Mouse (Mus musculus): ENCODE measurements around the gene Hdac10. TPM values are rescaled to one million over a fixed set of nuclear protein-coding genes. Genes with fewer than 3 reads are reported as not detected.

Gene Hdac10
- polyA plus RNA-seq, 1 experiment = 11.7 TPM

DNA sequence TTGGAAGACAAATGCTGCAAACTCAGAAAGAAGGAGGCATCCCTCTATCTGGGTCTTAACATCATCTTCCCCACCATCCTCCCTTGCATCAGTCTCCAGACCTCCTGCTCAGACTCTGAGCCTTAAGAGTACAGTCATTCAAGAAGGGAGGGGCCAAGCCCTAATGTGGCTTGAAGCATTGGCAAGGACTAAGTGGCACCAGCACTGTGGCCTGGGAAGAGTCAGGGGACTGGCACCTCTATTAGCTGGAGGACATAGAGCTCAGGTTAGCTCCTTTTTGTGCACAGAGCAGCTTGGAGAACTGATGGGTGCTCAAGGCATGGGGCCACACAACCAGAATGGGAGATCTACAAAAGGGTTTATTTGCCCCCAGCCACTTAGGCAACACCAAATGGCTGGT lies 1.7 kb upstream of the Hdac10 start:
- Histone ChIP-seq H3K36me3 (ENCODE audit: control insufficient read depth, insufficient read depth) (peaks cover 5% of the 10 kb centered on the region), H3K27me3 (ENCODE audit: control insufficient read depth, insufficient read depth, insufficient read length) (no peaks in the 10 kb centered on the region), H3K79me2 (ENCODE audit: control insufficient read depth, insufficient read depth) (no peaks in the 10 kb centered on the region), H3K4me3 (no peak overlapping the region), H3ac (ENCODE audit: control insufficient read depth, insufficient read length) (no peak overlapping the region), H3K4me2 (ENCODE audit: low read depth) (no peak overlapping the region)
- TF ChIP-seq E2F4 (IDR thresholded peaks at IDR 0.05; ENCODE audit: insufficient read depth) (no peak), REST (IDR thresholded peaks at IDR 0.05; ENCODE audit: insufficient read depth, insufficient read length) (no peak), MYOD1 (IDR thresholded peaks at IDR 0.05; ENCODE audit: control insufficient read depth in 1 of 3, insufficient read length in 2 of 3, low read depth in 2 of 3) (no peak), CEBPB (IDR thresholded peaks at IDR 0.05; ENCODE audit: insufficient read depth, poor library complexity, severe bottlenecking) (no peak), POLR2A (IDR thresholded peaks at IDR 0.05; ENCODE audit: insufficient read length, low read depth) (no peak)

DNA sequence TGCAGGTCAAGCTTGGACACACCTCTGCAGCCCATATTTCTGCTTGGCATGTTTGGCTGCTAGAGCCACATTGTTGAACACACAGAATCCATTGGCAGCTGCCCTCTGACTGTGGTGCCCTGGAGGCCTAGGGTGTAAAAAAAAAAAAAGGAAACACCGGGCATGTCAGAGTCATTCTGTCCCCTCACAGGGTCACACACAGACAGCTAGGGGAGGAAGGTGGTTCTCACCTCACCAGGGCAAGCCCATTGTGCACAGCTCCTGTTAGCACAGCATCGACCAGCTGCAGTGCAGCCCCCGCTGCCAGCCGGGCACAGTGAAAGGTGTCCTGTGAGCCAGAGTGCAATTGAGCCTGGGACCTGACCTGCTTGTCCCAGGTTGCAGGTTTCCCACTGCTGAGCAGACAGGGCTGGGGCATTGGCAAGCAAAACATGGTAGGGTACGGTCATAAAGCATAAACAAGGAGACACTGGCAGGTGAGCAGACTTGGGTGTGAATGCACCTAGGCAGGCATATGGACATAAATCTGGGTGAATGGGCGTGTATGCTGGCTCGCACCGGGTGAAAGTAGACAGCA lies 1.0 kb downstream of the Hdac10 start:
- H3ac ChIP-seq (ENCODE audit: control insufficient read depth, insufficient read length) = peak overlapping the region; percentile 8
- peak overlapping the region; percentile 97 for H3K4me2 ChIP-seq (ENCODE audit: low read depth)
- peaks cover 3% of the 10 kb centered on the region for H3K79me2 ChIP-seq (ENCODE audit: control insufficient read depth, insufficient read depth)
- no peaks in the 10 kb centered on the region for H3K27me3 ChIP-seq (ENCODE audit: control insufficient read depth, insufficient read depth, insufficient read length)
- peak overlapping the region; percentile 42 for H3K4me3 ChIP-seq
- no peak for TF ChIP-seq MAX (IDR thresholded peaks at IDR 0.05; ENCODE audit: low read depth)
- TF ChIP-seq TCF12 (IDR thresholded peaks at IDR 0.05; ENCODE audit: insufficient read depth, poor library complexity, severe bottlenecking) = no peak
- TF ChIP-seq USF1 (IDR thresholded peaks at IDR 0.05; ENCODE audit: low read depth) = no peak
- no peak for TF ChIP-seq SRF (IDR thresholded peaks at IDR 0.05; ENCODE audit: control insufficient read depth, insufficient read length, low read depth)
- TF ChIP-seq REST (IDR thresholded peaks at IDR 0.05; ENCODE audit: insufficient read depth, insufficient read length) = no peak
- TF ChIP-seq POLR2A (IDR thresholded peaks at IDR 0.05; ENCODE audit: insufficient read length, low read depth) = no peak
- no peak for TF ChIP-seq POLR2AphosphoS2 (IDR thresholded peaks at IDR 0.05; ENCODE audit: insufficient read length, low read depth)
- TF ChIP-seq E2F4 (IDR thresholded peaks at IDR 0.05; ENCODE audit: insufficient read depth) = no peak
- TF ChIP-seq MYOG (IDR thresholded peaks at IDR 0.05; ENCODE audit: control insufficient read depth in 1 of 3, insufficient read depth in 1 of 3, insufficient read length in 2 of 3, low read depth in 2 of 3) = no peak
- TF ChIP-seq CEBPB (IDR thresholded peaks at IDR 0.05; ENCODE audit: insufficient read depth, poor library complexity, severe bottlenecking) = no peak
- TF ChIP-seq TCF3 (IDR thresholded peaks at IDR 0.05; ENCODE audit: insufficient read length, low read depth) = no peak
- no peak for TF ChIP-seq MYOD1 (IDR thresholded peaks at IDR 0.05; ENCODE audit: control insufficient read depth in 1 of 3, insufficient read length in 2 of 3, low read depth in 2 of 3)
- H3K36me3 ChIP-seq (ENCODE audit: control insufficient read depth, insufficient read depth) = peaks cover 5% of the 10 kb centered on the region

DNA sequence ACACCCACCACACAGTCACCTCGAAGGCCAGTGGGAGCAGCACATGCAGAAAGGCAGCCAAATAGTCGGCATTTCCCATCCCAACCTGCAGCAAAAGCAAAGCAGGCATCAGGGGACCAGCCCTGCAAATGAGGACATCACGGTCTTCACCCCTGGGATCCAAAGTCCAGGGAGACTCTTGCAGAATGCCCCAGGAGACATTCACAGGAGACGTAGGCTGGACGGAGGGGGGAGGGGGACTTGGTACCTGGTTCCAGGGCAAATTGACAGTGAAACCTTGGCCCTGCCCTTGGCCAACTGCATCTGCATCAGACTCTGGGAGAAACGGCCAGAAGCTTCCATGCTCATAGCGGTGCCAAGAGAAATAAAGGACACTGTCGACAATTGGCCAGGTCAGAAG lies 1.9 kb downstream of the Hdac10 start:
- peaks cover 12% of the 10 kb centered on the region for H3K79me2 ChIP-seq (ENCODE audit: control insufficient read depth, insufficient read depth)
- H3K27me3 ChIP-seq (ENCODE audit: control insufficient read depth, insufficient read depth, insufficient read length) = no peaks in the 10 kb centered on the region
- TF ChIP-seq SRF (IDR thresholded peaks at IDR 0.05; ENCODE audit: control insufficient read depth, insufficient read length, low read depth) = no peak
- no peak for TF ChIP-seq E2F4 (IDR thresholded peaks at IDR 0.05; ENCODE audit: insufficient read depth)
- no peak for TF ChIP-seq TCF12 (IDR thresholded peaks at IDR 0.05; ENCODE audit: insufficient read depth, poor library complexity, severe bottlenecking)
- no peak for TF ChIP-seq POLR2AphosphoS2 (IDR thresholded peaks at IDR 0.05; ENCODE audit: insufficient read length, low read depth)
- no peak for TF ChIP-seq USF1 (IDR thresholded peaks at IDR 0.05; ENCODE audit: low read depth)
- TF ChIP-seq MYOD1 (IDR thresholded peaks at IDR 0.05; ENCODE audit: control insufficient read depth in 1 of 3, insufficient read length in 2 of 3, low read depth in 2 of 3) = no peak
- no peak for TF ChIP-seq MAX (IDR thresholded peaks at IDR 0.05; ENCODE audit: low read depth)
- no peak overlapping the region for H3K4me3 ChIP-seq
- no peak overlapping the region for H3ac ChIP-seq (ENCODE audit: control insufficient read depth, insufficient read length)
- peaks cover 5% of the 10 kb centered on the region for H3K36me3 ChIP-seq (ENCODE audit: control insufficient read depth, insufficient read depth)
- H3K4me2 ChIP-seq (ENCODE audit: low read depth) = no peak overlapping the region

DNA sequence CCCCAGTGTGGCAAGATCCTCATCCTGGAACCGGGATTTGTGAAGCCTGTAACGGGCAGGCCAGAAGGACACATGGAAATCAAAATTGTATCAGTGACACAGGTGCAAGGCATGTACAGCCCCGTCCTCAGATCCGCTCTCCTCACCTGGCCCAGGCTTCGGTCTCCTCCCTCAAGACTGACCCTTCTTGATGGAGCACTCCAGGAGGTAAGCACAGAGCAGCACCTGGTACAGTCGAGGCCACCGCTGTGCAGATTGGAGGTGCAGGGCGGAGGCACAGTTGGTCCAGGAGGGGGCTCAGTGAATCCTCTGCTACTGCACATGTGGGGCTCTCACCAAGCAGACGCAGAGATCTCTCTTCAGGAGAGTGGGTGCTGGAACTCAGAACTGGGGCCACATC lies 3.1 kb downstream of the Hdac10 start:
- Histone ChIP-seq H3K4me2 (ENCODE audit: low read depth) (no peak overlapping the region), H3ac (ENCODE audit: control insufficient read depth, insufficient read length) (no peak overlapping the region), H3K36me3 (ENCODE audit: control insufficient read depth, insufficient read depth) (peaks cover 9% of the 10 kb centered on the region), H3K27me3 (ENCODE audit: control insufficient read depth, insufficient read depth, insufficient read length) (no peaks in the 10 kb centered on the region), H3K4me3 (no peak overlapping the region), H3K79me2 (ENCODE audit: control insufficient read depth, insufficient read depth) (peaks cover 24% of the 10 kb centered on the region)
- no peak for TF ChIP-seq POLR2A (IDR thresholded peaks at IDR 0.05; ENCODE audit: insufficient read length, low read depth)
- TF ChIP-seq TCF12 (IDR thresholded peaks at IDR 0.05; ENCODE audit: insufficient read depth, poor library complexity, severe bottlenecking) = no peak
- no peak for TF ChIP-seq MAX (IDR thresholded peaks at IDR 0.05; ENCODE audit: low read depth)
- no peak for TF ChIP-seq SRF (IDR thresholded peaks at IDR 0.05; ENCODE audit: control insufficient read depth, insufficient read length, low read depth)
- no peak for TF ChIP-seq REST (IDR thresholded peaks at IDR 0.05; ENCODE audit: insufficient read depth, insufficient read length)
- no peak for TF ChIP-seq CEBPB (IDR thresholded peaks at IDR 0.05; ENCODE audit: insufficient read depth, poor library complexity, severe bottlenecking)
- no peak for TF ChIP-seq POLR2AphosphoS2 (IDR thresholded peaks at IDR 0.05; ENCODE audit: insufficient read length, low read depth)
- no peak for TF ChIP-seq MYOG (IDR thresholded peaks at IDR 0.05; ENCODE audit: control insufficient read depth in 1 of 3, insufficient read depth in 1 of 3, insufficient read length in 2 of 3, low read depth in 2 of 3)
- no peak for TF ChIP-seq TCF3 (IDR thresholded peaks at IDR 0.05; ENCODE audit: insufficient read length, low read depth)
- TF ChIP-seq MYOD1 (IDR thresholded peaks at IDR 0.05; ENCODE audit: control insufficient read depth in 1 of 3, insufficient read length in 2 of 3, low read depth in 2 of 3) = no peak
- no peak for TF ChIP-seq E2F4 (IDR thresholded peaks at IDR 0.05; ENCODE audit: insufficient read depth)
- no peak for TF ChIP-seq USF1 (IDR thresholded peaks at IDR 0.05; ENCODE audit: low read depth)

DNA sequence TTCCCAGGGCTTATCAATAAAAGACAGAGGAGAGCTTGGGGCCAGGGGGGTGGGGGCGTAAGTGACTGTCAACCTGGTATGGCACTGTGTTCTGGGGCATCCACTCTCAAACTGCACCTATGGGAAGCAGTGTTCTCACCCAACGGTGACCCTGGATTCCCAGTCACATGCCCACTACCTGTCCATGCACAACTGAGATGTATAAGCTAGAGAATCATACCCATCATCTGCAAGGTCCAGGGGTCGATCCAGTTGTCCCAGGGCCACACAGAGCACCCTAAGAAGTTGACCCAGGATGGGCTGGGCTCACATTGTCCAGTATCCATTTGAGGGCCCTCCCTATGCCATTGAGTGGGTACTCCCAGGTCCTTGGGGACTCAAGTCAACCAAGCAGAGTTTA lies 4.2 kb downstream of the Hdac10 start:
- Histone ChIP-seq H3K4me3 (no peak overlapping the region), H3K27me3 (ENCODE audit: control insufficient read depth, insufficient read depth, insufficient read length) (no peaks in the 10 kb centered on the region), H3ac (ENCODE audit: control insufficient read depth, insufficient read length) (no peak overlapping the region), H3K4me2 (ENCODE audit: low read depth) (no peak overlapping the region), H3K36me3 (ENCODE audit: control insufficient read depth, insufficient read depth) (peaks cover 18% of the 10 kb centered on the region), H3K79me2 (ENCODE audit: control insufficient read depth, insufficient read depth) (peaks cover 34% of the 10 kb centered on the region)
- TF ChIP-seq CEBPB (IDR thresholded peaks at IDR 0.05; ENCODE audit: insufficient read depth, poor library complexity, severe bottlenecking) (no peak), SRF (IDR thresholded peaks at IDR 0.05; ENCODE audit: control insufficient read depth, insufficient read length, low read depth) (no peak), MAX (IDR thresholded peaks at IDR 0.05; ENCODE audit: low read depth) (no peak), POLR2AphosphoS2 (IDR thresholded peaks at IDR 0.05; ENCODE audit: insufficient read length, low read depth) (no peak)
